Mouse (Mus musculus) hindbrain, embryonic 15.5 days (tissue): Measurements from ENCODE around the gene Nt5c2. TPM values are rescaled to one million over a fixed set of nuclear protein-coding genes. Genes with fewer than 3 reads are reported as not detected.

Experiments
- ATAC-seq: fragments of 200-750 bp; cut with Nextera tagmentation; 2 replicates; pipeline ENCODE4 v1.8.0; 2017; ENCODE audit warnings: low read depth, moderate number of reproducible peaks, moderate TSS enrichment; ENCODE audit not compliant: low FRiP score
- H3K27ac ChIP-seq: fragments of 300-500 bp; sonication (generic); replicated peaks from 2 replicates; pipeline ENCODE4 v1.5.1; 2015; ENCODE audit warnings: mild to moderate bottlenecking, inconsistent platforms
- H3K27me3 ChIP-seq: fragments of 300-500 bp; sonication (generic); 2 replicates; pipeline ENCODE4 v1.6.1; 2015; ENCODE audit warnings: control low read depth, inconsistent platforms
- H3K36me3 ChIP-seq: fragments of 300-500 bp; sonication (generic); 2 replicates; pipeline ENCODE4 v1.6.1; 2015; ENCODE audit warnings: control low read depth, inconsistent platforms
- H3K4me1 ChIP-seq: fragments of 300-500 bp; sonication (generic); replicated peaks from 2 replicates; pipeline ENCODE4 v1.6.1; 2015; ENCODE audit warnings: control low read depth, inconsistent platforms
- H3K4me2 ChIP-seq: fragments of 300-500 bp; sonication (generic); 2 replicates; pipeline ENCODE4 v1.6.1; 2015; ENCODE audit warnings: moderate library complexity, mild to moderate bottlenecking, inconsistent platforms
- H3K4me3 ChIP-seq: fragments of 300-500 bp; sonication (generic); 2 replicates; pipeline ENCODE4 v1.5.1; 2015; ENCODE audit warnings: mild to moderate bottlenecking, inconsistent platforms
- H3K9ac ChIP-seq: fragments of 300-500 bp; sonication (generic); 2 replicates; pipeline ENCODE4 v1.6.1; 2015; ENCODE audit warnings: inconsistent platforms
- H3K9me3 ChIP-seq: fragments of 300-500 bp; sonication (generic); 2 replicates; pipeline ENCODE4 v1.6.1; 2016; ENCODE audit warnings: control low read depth, inconsistent platforms
- WGBS: fragments of 180-500 bp; shearing (Covaris S2); methylation state at CpG from one replicate; pipeline ENCODE4 v1.1.7; 2015; 5-methylcytosine and 5-hydroxymethylcytosine counted together
- polyA plus RNA-seq: library from polyadenylated mRNA; unstranded; fragments of >200 nt; fragmentation: Nextera tagmentation; extraction: Ambion mirVana; gene quantifications from 2 replicates; pipeline ENCODE4 v1.2.1, GENCODE M21; 2015

The Nt5c2 gene
- polyA plus RNA-seq, 1 experiment from 2014 or later, result 74.1 TPM

DNA sequence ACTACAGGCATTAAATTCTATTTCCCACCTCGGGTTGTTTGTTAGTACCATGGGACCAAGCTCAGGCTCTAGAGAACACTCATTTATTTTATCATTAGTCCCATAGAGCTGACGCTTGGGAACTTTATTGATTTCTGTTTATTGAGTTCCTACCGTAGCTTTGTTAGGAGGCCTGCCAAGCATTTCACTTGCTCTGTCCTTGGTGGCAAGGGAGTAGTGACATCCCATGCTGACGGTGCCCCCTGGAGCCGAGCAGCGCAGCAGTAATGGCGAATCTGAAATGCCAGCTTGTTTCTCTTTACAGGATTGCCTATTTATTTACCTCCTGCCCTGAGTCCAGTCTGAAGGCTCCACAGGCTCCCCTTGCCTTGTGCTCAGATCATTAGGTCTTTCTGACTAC lies 168.9 kb downstream of the Nt5c2 start:
- no peak overlapping the region for H3K9ac ChIP-seq
- H3K27me3 ChIP-seq, result no peaks in the 10 kb centered on the region
- no peak overlapping the region for H3K4me3 ChIP-seq
- ATAC-seq, result no peak
- WGBS, result 82% methylated on average over 7 of the region's 7 CpGs
- no peaks in the 10 kb centered on the region for H3K36me3 ChIP-seq
- H3K27ac ChIP-seq, result no peak overlapping the region
- H3K4me1 ChIP-seq, result peaks cover 10% of the 10 kb centered on the region; the same call in 1 of the 2 replicates
- no peak overlapping the region for H3K4me2 ChIP-seq
- no peaks in the 10 kb centered on the region for H3K9me3 ChIP-seq

- no peaks in the 10 kb centered on the region for H3K9me3 ChIP-seq
- H3K4me3 ChIP-seq, result no peak overlapping the region
- no peak overlapping the region for H3K4me2 ChIP-seq
- peaks cover 4% of the 10 kb centered on the region; the same call in 1 of the 2 replicates for H3K4me1 ChIP-seq
- H3K36me3 ChIP-seq, result no peaks in the 10 kb centered on the region
- no peaks in the 10 kb centered on the region for H3K27me3 ChIP-seq
- no peak for ATAC-seq
- 67% methylated on average over 2 of the region's 2 CpGs for WGBS
- no peak overlapping the region for H3K27ac ChIP-seq
- H3K9ac ChIP-seq, result no peak overlapping the region
These were observed 171.9 kb downstream of the Nt5c2 start for GRCm38 (mm10) chr19:46843030-46843429.

- Histone ChIP-seq H3K36me3 (no peaks in the 10 kb centered on the region), H3K9ac (no peak overlapping the region), H3K9me3 (no peaks in the 10 kb centered on the region), H3K27ac (no peak overlapping the region), H3K27me3 (no peaks in the 10 kb centered on the region), H3K4me2 (no peak overlapping the region), H3K4me1 (peaks cover 4% of the 10 kb centered on the region; the same call in 1 of the 2 replicates), H3K4me3 (no peak overlapping the region)
- WGBS, result 85% methylated on average over 4 of the region's 4 CpGs
- ATAC-seq, result no peak
These were observed 173.9 kb downstream of the Nt5c2 start for GRCm38 (mm10) chr19:46841016-46841415.

DNA sequence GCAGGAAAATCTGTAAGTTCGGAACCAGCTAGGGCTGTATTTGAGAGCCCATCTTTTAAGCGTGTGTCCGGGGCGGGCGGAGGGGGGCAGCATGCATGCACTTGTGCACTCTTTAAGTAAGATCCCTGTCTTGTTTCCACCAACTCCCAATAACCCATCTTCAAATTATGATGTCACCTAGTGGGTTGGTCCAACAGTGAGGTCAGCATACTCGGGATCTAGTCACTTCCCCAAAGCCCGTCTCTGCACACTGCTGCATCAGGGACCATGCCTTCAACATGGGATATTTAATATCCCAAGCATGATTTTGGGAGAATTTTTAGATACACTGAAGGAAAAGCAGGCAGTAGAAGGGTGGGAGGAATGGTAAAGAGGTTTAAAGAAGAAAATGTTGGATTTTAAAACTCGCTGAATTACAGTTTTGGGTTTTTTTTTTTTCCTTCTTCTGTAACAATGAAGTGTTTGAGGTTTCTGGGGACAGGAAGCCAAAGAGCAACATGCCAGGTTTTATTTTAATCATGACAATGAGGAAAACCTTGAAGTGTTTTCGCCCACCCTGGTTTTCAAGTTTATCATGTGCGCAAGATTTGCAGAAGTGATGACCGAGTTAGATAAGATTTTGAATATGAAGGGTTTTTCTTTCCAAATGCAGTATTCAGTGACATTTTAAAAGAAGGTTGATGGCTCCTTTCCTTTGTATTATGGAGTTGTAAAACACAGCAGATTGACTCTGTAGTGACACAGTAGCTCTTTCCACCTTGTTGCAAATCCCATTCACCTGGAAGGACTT lies 177.5 kb downstream of the Nt5c2 start:
- no peak overlapping the region for H3K27ac ChIP-seq
- H3K4me2 ChIP-seq, result no peak overlapping the region
- no peak for ATAC-seq
- H3K36me3 ChIP-seq, result no peaks in the 10 kb centered on the region
- H3K9me3 ChIP-seq, result no peaks in the 10 kb centered on the region
- H3K27me3 ChIP-seq, result no peaks in the 10 kb centered on the region
- no peak overlapping the region for H3K4me3 ChIP-seq
- no peak overlapping the region for H3K9ac ChIP-seq
- no peaks in the 10 kb centered on the region for H3K4me1 ChIP-seq
- WGBS, result 90% methylated on average over 11 of the region's 11 CpGs

- Histone ChIP-seq H3K4me2 (no peak overlapping the region), H3K36me3 (no peaks in the 10 kb centered on the region), H3K9me3 (no peaks in the 10 kb centered on the region), H3K4me3 (no peak overlapping the region), H3K9ac (no peak overlapping the region), H3K27ac (no peak overlapping the region), H3K27me3 (no peaks in the 10 kb centered on the region), H3K4me1 (no peaks in the 10 kb centered on the region)
- 47% methylated on average over 3 of the region's 3 CpGs for WGBS
- no peak for ATAC-seq
These were observed 178.9 kb downstream of the Nt5c2 start for GRCm38 (mm10) chr19:46836085-46836484.

- no peak overlapping the region for H3K4me3 ChIP-seq
- no peaks in the 10 kb centered on the region for H3K27me3 ChIP-seq
- H3K36me3 ChIP-seq, result no peaks in the 10 kb centered on the region
- 79% methylated on average over 4 of the region's 4 CpGs for whole genome bisulfite sequencing
- ATAC-seq, result no peak
- no peaks in the 10 kb centered on the region for H3K9me3 ChIP-seq
- no peak overlapping the region for H3K4me2 ChIP-seq
- H3K9ac ChIP-seq, result no peak overlapping the region
- H3K27ac ChIP-seq, result no peak overlapping the region
- no peaks in the 10 kb centered on the region for H3K4me1 ChIP-seq
These were observed 179.6 kb downstream of the Nt5c2 start for GRCm38 (mm10) chr19:46835339-46835738.

GRCm38 (mm10) chr19:46834301-46834700 lies 180.7 kb downstream of the Nt5c2 start:
- WGBS, result 90% methylated on average over 5 of the region's 5 CpGs
- Histone ChIP-seq H3K9ac (no peak overlapping the region), H3K36me3 (no peaks in the 10 kb centered on the region), H3K4me3 (no peak overlapping the region), H3K27ac (no peak overlapping the region), H3K27me3 (no peaks in the 10 kb centered on the region), H3K9me3 (no peaks in the 10 kb centered on the region), H3K4me2 (no peak overlapping the region), H3K4me1 (no peaks in the 10 kb centered on the region)
- ATAC-seq, result no peak

Other genes starting within 250 kb of the Nt5c2 start
- 526 and 612 TPM in 2 replicates for gene Ina, start 455 bp downstream of the Nt5c2 start, polyA plus RNA-seq
- gene Pcgf6, start 35.8 kb upstream of the Nt5c2 start, polyA plus RNA-seq, result 29.3 and 33.4 TPM in 2 replicates
- gene Taf5, start 52.6 kb upstream of the Nt5c2 start, polyA plus RNA-seq, result 5.8 and 5.9 TPM in 2 replicates
- 1,548 and 1,861 TPM in 2 replicates for gene Usmg5, start 75.5 kb upstream of the Nt5c2 start, polyA plus RNA-seq
- 5.1 and 5.9 TPM in 2 replicates for gene Pdcd11, start 75.6 kb upstream of the Nt5c2 start, polyA plus RNA-seq
- 1.3 and 1.6 TPM in 2 replicates for gene Calhm2, start 123.1 kb upstream of the Nt5c2 start, polyA plus RNA-seq
- gene Calhm1, start 129.1 kb upstream of the Nt5c2 start, polyA plus RNA-seq, result not detected in 2 replicates
- gene Calhm3, start 142.6 kb upstream of the Nt5c2 start, polyA plus RNA-seq, result not detected in 2 replicates
- 17.6 and 17.9 TPM in 2 replicates for gene Neurl1a, start 163.7 kb upstream of the Nt5c2 start, polyA plus RNA-seq